Mouse (Mus musculus) kidney, postnatal 25 days (tissue): ENCODE data around the gene Chmp1a.
"Not testable (repeated sequence)": the region's sequence is repeated elsewhere in the genome, so short reads cannot be mapped to it uniquely, and the experiment has no call there.

Experiments used
- DNase-seq, 2 experiments: peaks; one replicate each; pipeline ENCODE4 v3.0.0; 2021; ENCODE audit warnings: mixed read lengths in 2 of 2

Chmp1a gene

DNA sequence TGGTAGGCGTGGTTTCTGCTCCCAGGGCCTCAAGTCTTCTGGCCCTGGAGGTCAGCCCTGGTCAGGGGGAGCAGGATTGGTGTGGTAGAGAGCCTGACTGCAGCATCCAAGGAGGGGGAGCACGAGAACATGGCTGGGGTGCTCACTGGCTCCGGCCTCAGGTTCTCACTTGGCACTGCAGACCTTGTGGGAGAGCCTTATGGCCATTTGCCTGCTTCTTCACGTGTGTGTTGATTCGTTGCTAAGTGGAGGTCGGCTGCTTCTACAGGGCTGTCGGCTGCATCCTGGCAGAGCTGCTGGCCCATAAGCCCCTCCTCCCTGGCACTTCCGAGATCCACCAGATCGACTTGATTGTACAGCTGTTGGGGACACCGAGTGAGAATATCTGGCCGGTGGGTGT, 17.8 kb upstream of the Chmp1a start:
- DNase-seq, result peak in 1 of 2 experiments; percentile 32

DNA sequence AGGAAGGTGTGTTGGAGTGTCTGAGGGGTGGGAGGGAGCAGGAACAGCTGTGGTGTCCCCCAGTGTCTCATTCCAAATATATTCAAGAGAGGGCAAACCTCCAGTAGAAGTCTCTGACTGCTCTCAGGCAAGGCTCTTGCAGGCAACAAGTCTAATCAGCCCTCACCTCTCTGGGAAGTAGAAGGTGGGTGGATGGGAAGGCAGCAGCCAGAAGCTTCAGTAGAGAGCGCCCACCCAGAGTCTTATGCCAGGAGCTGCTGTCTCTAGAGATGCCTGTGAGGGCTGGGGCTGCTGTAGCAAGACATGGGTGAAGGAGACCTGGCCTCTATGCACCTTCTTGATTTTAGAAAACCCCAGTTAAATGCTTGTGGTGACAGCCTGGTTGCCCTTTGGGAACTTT, 15.9 kb upstream of the Chmp1a start:
- DNase-seq, result no peak

DNA sequence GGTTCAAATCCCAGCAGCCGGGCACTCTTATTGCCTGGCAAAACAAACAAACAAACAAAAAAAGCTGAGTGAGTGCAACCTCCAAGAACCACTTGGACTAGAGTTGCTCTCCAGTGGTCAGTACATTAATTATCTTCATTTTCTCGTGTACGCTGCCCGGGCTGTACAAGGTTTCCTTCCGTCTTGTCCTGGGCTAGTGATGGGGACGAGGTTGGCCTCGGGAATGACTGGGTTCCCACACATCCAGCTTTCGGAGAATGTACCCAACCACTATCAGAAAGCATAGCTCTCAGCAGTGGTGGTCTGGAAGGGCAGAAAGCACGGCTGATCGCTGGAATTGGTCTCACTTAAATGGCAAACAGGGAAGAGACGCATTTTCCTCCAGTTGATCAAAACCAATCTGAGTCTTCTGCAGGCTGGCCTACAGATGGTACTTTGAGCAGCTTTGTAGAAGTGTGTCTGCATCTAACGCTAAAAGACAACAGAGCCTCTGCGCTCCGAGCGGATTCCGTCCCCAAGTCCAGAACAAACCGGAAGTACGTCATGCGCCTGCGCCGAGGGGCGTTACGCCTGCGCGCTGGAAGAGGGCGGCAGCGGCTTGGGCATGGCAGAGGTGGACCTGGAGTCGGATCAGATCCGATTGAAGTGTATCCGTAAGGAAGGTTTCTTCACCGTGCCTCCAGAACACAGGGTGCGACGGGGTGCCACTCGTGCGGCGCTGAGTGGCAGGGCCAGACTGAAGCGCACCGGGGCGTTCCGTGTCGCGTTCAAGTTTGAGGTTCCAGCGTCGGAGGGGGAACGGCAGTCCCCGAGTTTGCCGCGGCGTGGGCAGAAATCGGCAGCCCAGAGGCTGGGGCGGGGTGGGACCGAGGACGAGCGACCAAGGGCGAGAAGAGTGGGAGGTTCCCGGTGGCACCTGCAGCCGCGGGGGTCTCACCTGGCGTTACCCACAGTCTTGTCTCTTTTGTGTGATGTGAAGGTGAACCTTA, 12.0 kb upstream of the Chmp1a start, which contains the start of gene Cdk10:
TSS of gene Cdk10 (plus strand) at position 565 of the 989 bp plus-strand sequence.
- peak; percentile 96 to 97 for DNase-seq

GRCm38 (mm10) chr8:123220917-123221316, 8.4 kb upstream of the Chmp1a start:
- DNase-seq, result no peak

GRCm38 (mm10) chr8:123215430-123215829, 2.9 kb upstream of the Chmp1a start:
- no peak for DNase-seq

DNA sequence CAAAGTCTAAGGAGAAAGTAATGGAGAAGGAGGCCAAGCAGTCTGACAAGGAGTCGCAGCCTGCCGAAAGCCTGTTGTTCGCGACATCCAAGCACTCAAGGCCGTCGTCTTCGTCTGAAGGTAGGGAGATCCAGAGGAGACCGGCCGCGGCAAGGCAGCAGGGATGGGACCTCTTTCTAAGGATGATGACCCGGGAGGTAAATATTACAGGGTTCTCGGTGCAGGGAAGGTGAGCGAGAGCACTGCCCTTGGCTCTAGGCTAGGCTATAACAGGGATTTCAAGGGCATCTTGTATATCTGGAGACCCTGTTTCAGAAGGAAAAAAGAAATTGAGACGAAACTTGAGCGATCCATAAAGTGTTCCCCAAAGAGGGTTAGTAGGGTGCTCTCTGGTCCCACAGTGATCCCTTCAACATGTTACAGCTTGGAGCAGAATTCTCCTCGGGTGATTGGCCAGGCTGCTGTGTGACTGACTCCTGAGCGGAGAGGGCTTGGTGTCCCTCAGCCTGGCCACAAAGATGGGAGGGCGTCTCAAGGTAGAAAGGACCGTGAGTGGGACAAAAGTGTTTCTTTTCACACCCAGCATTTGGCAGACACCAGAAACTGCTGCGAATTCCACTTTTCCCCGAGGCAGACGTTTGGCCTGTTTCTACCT, 682 bp upstream of the Chmp1a start:
- DNase-seq, result no peak

- no peak for DNase-seq
These were observed 687 bp downstream of the Chmp1a start for GRCm38 (mm10) chr8:123211876-123212275.

- DNase-seq, result no peak
These were observed 9.0 kb downstream of the Chmp1a start for GRCm38 (mm10) chr8:123203571-123203970.

- DNase-seq, result peak in 1 of 2 experiments; percentile 84
These were observed 10.3 kb downstream of the Chmp1a start for GRCm38 (mm10) chr8:123202288-123202687.

DNA sequence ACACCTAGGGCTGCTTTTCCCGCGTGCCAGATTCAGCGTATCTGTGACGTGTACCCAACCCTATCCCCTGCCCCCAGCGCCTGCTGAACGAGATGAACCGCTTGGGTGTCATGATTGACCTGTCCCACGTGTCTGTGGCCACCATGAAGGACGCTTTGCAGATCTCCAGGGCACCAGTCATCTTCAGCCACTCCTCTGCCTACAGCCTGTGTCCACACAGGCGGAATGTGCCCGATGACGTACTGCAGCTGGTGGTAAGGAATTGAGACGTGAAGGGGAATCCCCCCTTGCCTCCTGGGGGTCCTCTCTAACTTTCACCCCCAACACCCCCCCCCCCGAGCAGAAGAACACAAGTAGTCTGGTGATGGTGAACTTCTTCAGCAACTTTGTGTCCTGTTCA, 12.7 kb downstream of the Chmp1a start:
- peak in 1 of 2 experiments; percentile 35 for DNase-seq

- DNase-seq, result not testable (repeated sequence)
These were observed 15.5 kb downstream of the Chmp1a start for GRCm38 (mm10) chr8:123197016-123197415.

GRCm38 (mm10) chr8:123193771-123194170, 18.8 kb downstream of the Chmp1a start:
- DNase-seq, result peak; percentile 38 to 62

- DNase-seq, result peak in 1 of 2 experiments; percentile 27
These were observed 20.7 kb downstream of the Chmp1a start for GRCm38 (mm10) chr8:123191908-123192307.

GRCm38 (mm10) chr8:123190678-123191077, 21.9 kb downstream of the Chmp1a start:
- DNase-seq, result peak; percentile 87

GRCm38 (mm10) chr8:123188841-123189240, 23.7 kb downstream of the Chmp1a start:
- peak in 1 of 2 experiments; percentile 33 for DNase-seq

GRCm38 (mm10) chr8:123188006-123188405, 24.6 kb downstream of the Chmp1a start:
- DNase-seq, result no peak

DNA sequence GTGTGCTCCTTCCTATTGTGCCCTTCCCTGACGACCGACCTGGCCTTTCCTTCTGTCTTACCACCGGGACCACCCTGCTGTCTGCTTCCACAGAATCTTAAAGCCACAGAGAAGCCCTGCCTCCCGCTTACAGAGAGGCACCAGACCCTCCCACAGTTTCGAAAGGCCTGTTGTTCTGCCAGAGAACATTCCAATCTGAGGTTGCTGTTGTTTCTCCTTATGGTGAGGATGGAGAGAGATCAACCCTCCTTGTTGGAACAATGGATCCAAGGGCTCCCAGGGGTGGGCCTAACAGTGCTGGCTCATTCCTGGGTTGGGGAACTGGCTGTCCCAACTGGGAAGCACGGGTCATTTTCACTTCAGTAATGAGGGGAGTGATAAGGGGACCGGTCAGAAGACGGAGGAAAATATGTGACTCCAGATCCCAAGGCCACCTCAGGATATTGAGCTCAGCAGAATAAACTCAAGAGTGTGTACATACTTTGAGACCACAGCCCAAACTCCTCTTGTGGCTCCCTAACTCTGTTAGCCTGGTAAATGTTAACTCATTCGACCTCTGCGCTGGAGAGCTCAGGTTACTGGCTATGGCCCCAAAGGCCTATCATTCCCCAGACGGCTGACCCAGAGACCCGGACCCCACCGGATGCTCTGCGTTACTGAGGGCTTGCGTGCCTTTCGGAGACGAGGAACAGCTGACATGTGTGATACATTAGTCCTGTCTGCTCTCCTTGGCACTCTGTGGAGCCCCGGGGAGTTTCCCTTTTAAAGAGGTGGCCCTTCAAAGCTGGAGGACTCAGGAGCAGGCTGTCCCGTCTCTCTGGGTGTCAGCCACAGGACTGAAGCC, 26.8 kb downstream of the Chmp1a start, which contains the start of gene Dpep1:
TSS of gene Dpep1 (plus strand) at position 677 of the 844 bp plus-strand sequence.
- peak; percentile 66 to 82 for DNase-seq

GRCm38 (mm10) chr8:123181391-123181790, 31.2 kb downstream of the Chmp1a start:
- peak; percentile 81 to 91 for DNase-seq

GRCm38 (mm10) chr8:123157888-123158465, 54.6 kb downstream of the Chmp1a start, which contains the start of gene Sult5a1:
TSS of gene Sult5a1 (minus strand) at chr8:123158315.
- peak in 1 of 2 experiments; percentile 44 for DNase-seq

GRCm38 (mm10) chr8:123156070-123156773, 56.3 kb downstream of the Chmp1a start:
- DNase-seq, result no peak

- peak; percentile 32 to 57 for DNase-seq
These were observed 57.4 kb downstream of the Chmp1a start for GRCm38 (mm10) chr8:123155177-123155576.
